Mouse (Mus musculus) hindbrain, embryonic 13.5 days (tissue): Measurements from ENCODE around the gene Tmem115. TPM values are rescaled to one million over a fixed set of nuclear protein-coding genes. Genes with fewer than 3 reads are reported as not detected.

Source experiments
- ATAC-seq: fragments of 200-750 bp; cut with Nextera tagmentation; 2 replicates; pipeline ENCODE4 v1.8.0; 2017; ENCODE audit warnings: moderate TSS enrichment; ENCODE audit not compliant: low FRiP score
- H3K27ac ChIP-seq: fragments of 300-500 bp; sonication (generic); 2 replicates; pipeline ENCODE4 v1.5.1; 2015; ENCODE audit warnings: inconsistent platforms, mild to moderate bottlenecking, moderate library complexity
- H3K27me3 ChIP-seq: fragments of 300-500 bp; sonication (generic); 2 replicates; pipeline ENCODE4 v1.6.1; 2015; ENCODE audit warnings: mild to moderate bottlenecking, inconsistent platforms
- H3K36me3 ChIP-seq: fragments of 300-500 bp; sonication (generic); 2 replicates; pipeline ENCODE4 v1.6.1; 2015; ENCODE audit warnings: mild to moderate bottlenecking, inconsistent platforms
- H3K4me1 ChIP-seq: fragments of 300-500 bp; sonication (generic); replicated peaks from 2 replicates; pipeline ENCODE4 v1.6.1; 2015; ENCODE audit warnings: inconsistent platforms
- H3K4me2 ChIP-seq: fragments of 300-500 bp; sonication (generic); 2 replicates; pipeline ENCODE4 v1.6.1; 2015; ENCODE audit warnings: inconsistent platforms, mild to moderate bottlenecking, moderate library complexity
- H3K4me3 ChIP-seq: fragments of 300-500 bp; sonication (generic); 2 replicates; pipeline ENCODE4 v1.5.1; 2015; ENCODE audit warnings: mild to moderate bottlenecking, inconsistent platforms
- H3K9ac ChIP-seq: fragments of 300-500 bp; sonication (generic); 2 replicates; pipeline ENCODE4 v1.6.1; 2015; ENCODE audit warnings: mild to moderate bottlenecking, inconsistent platforms
- H3K9me3 ChIP-seq: fragments of 300-500 bp; sonication (generic); 2 replicates; pipeline ENCODE4 v1.6.1; 2016; ENCODE audit warnings: inconsistent platforms
- WGBS: fragments of 180-500 bp; shearing (Covaris S2); methylation state at CpG from one replicate; pipeline ENCODE4 v1.1.7; 2015; 5-methylcytosine and 5-hydroxymethylcytosine counted together
- polyA plus RNA-seq: library from polyadenylated mRNA; unstranded; fragments of >200 nt; fragmentation: Nextera tagmentation; extraction: Ambion mirVana; gene quantifications from 2 replicates; pipeline ENCODE4 v1.2.1, GENCODE M21; 2015

Gene Tmem115
- 44.7 and 46.0 TPM in 2 replicates for polyA plus RNA-seq

DNA sequence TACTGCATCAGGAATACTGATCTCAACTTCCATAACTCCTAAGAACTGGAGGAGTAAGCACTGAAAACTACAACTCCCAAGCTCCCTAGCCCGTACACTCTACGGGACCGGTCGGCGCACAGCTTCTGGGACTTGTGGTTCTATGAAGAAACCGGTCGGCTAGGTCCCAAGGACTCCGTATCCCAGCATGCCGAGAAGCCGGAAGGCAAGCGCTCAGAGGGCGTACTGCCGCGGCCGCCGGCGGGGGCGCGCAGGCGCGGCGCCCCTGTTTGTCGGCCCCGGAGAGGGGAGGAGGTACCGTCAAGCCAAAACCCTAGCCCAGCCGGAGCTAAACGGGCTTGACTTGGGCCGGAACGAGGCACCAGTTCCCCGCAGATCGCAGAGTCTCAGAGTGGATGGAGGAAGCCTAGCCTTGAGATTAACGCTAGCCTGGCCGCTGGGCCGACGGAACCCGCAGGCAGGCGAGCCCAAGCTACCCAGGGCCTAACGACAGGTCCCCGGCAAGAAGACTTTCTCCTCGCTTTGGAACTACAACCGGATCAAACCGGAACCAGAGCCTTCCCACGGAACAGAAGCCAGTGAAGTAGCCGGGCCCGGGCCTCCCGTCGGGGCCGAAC, at the start of gene Tmem115:
Gene Tmem115, plus strand, starts transcription at position 155 of the 617 bp plus-strand sequence.
- no peaks in the 10 kb centered on the region for H3K9me3 ChIP-seq
- under 1% methylated on average over 48 of the region's 48 CpGs for WGBS
- peaks cover 40% of the 10 kb centered on the region for H3K4me1 ChIP-seq
- peak within 1 kb of the TSS; percentile 93 for H3K4me3 ChIP-seq
- H3K27me3 ChIP-seq: 0 out of 2 replicates have a peak, but pooled peaks cover 5% of the 10 kb centered on the region
- peak within 1 kb of the TSS; percentile 78 for H3K27ac ChIP-seq
- H3K4me2 ChIP-seq: peak within 1 kb of the TSS; percentile 100
- peaks cover 17% of the 10 kb centered on the region for H3K36me3 ChIP-seq
- peak; percentile 98 for ATAC-seq
- H3K9ac ChIP-seq: peak within 1 kb of the TSS; percentile 93

DNA sequence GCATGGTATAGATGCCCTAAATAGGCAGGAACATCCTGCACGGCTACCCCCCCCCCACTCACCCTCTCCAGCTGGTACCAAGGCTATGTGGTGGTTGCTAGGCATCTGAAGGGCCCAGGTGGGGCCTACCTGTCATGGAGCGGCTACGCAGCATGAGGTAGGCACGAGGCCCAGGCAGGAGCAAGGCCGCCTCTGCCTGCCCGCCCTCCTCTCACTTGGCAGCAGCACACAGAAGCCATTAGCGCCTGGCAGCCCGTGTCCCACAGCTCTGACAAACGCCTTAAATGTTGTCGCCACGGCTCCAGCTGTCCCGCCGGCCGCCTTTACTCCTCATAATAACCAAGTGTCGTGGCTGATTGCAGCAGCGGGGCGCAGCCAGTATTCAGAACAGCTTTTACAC, 49.4 kb upstream of the Tmem115 start:
- Histone ChIP-seq H3K4me2 (no peak overlapping the region), H3K4me1 (peaks cover 85% of the 10 kb centered on the region)
- 28% methylated on average over 17 of the region's 17 CpGs for WGBS

DNA sequence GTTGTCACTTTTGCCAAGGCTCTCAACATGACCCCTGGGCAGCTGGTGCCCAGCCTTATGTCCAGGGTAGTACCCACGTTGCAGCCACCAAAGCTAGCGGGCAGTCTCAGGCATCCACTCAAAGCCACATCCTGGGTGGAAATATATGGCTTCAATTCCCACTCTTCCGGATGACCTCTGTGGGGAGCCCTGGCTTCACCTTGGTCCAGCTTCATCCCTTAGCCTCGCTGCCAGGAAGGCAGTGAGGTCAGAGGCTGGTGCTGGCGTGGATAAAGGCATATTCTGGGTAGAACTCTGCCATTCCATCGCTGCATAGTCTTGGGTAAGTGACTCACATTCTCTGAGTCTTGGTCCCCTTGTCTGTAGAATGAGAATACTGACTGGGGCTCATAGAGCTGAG, 49.0 kb upstream of the Tmem115 start:
- no peak for ATAC-seq

More for the DNA sequence above, 49.4 kb upstream of the Tmem115 start:
- no peaks in the 10 kb centered on the region for H3K9me3 ChIP-seq
- no peak overlapping the region for H3K9ac ChIP-seq
- no peaks in the 10 kb centered on the region for H3K36me3 ChIP-seq
- H3K4me3 ChIP-seq: no peak overlapping the region
- H3K27ac ChIP-seq: peak overlapping the region; percentile 92
- no peaks in the 10 kb centered on the region for H3K27me3 ChIP-seq
- ATAC-seq: peak; percentile 66

DNA sequence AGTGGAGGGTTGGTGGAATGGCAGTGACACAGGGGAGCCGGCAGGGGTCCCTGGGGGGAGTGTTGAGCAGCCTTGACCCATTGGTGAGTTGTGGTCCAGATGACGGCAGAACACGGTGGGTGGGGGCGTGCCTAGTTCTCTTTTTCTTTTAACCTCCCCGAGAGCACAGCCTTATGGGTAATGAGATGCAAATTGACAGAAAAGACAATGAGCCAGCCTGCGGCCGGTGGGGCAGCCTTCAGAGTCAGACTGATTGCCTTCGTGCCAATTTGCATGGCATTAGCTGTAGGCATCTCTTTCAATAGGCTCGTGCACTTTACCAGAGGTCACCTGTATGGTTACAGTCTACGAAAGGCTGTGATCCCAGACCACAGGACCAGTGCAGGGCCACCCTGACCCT, 47.7 kb upstream of the Tmem115 start:
- WGBS: 24% methylated on average over 10 of the region's 10 CpGs
- peaks cover 74% of the 10 kb centered on the region for H3K4me1 ChIP-seq
- ATAC-seq: peak; percentile 23; the same call in 1 of the 2 replicates
- H3K9ac ChIP-seq: no peak overlapping the region
- H3K4me2 ChIP-seq: no peak overlapping the region
- H3K9me3 ChIP-seq: no peaks in the 10 kb centered on the region
- no peaks in the 10 kb centered on the region for H3K27me3 ChIP-seq
- no peaks in the 10 kb centered on the region for H3K36me3 ChIP-seq
- H3K4me3 ChIP-seq: no peak overlapping the region
- peak overlapping the region; percentile 92 for H3K27ac ChIP-seq

More for the DNA sequence above, 49.0 kb upstream of the Tmem115 start:
- no peaks in the 10 kb centered on the region for H3K9me3 ChIP-seq
- H3K4me1 ChIP-seq: peaks cover 81% of the 10 kb centered on the region
- WGBS: 74% methylated on average over 6 of the region's 6 CpGs
- H3K27ac ChIP-seq: peak overlapping the region; percentile 92
- no peak overlapping the region for H3K4me2 ChIP-seq
- no peak overlapping the region for H3K9ac ChIP-seq
- H3K27me3 ChIP-seq: no peaks in the 10 kb centered on the region
- no peaks in the 10 kb centered on the region for H3K36me3 ChIP-seq
- no peak overlapping the region for H3K4me3 ChIP-seq

DNA sequence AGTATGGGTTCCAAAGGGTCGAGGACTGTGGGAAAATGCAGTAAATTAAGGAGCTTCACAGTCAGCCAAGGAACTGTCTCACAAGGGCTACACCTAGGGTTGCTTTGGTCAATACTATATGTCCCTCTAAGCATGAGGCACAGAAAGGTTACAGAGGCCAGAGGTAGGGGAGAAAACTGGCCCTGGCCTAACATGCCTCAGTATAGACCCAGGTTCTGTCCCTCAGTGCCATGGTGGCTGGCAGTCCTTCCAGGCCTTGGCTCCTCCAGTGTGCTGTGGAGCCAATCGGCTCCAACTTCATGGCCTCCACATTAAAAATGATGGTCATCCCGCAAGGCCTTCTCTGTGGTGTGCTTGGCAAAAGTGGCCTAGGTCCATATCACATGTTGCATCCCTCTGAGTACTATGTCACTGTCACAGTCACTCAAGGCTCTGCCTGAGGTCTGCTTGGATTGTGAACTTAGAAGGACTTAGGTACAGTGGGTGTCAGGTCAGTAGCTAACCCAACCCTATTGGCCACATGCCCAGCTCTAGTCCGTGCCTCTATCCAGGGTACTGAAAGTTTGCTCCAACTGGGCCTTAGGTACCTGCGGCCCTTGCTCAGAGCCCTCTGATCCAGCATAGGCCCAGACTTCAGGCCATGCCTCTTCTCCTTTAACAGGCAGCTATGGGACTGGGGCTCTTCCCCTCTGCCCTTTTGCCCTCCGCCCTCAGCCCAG, 47.1 kb upstream of the Tmem115 start:
- peak overlapping the region; percentile 92 for H3K27ac ChIP-seq
- H3K4me1 ChIP-seq: peaks cover 74% of the 10 kb centered on the region
- WGBS: 70% methylated on average over 6 of the region's 6 CpGs
- H3K36me3 ChIP-seq: no peaks in the 10 kb centered on the region
- H3K4me3 ChIP-seq: no peak overlapping the region
- H3K27me3 ChIP-seq: no peaks in the 10 kb centered on the region
- no peak overlapping the region for H3K4me2 ChIP-seq
- H3K9ac ChIP-seq: no peak overlapping the region
- H3K9me3 ChIP-seq: no peaks in the 10 kb centered on the region
- 0 out of 2 replicates have a peak, but pooled peaks have one; percentile 5 for ATAC-seq

DNA sequence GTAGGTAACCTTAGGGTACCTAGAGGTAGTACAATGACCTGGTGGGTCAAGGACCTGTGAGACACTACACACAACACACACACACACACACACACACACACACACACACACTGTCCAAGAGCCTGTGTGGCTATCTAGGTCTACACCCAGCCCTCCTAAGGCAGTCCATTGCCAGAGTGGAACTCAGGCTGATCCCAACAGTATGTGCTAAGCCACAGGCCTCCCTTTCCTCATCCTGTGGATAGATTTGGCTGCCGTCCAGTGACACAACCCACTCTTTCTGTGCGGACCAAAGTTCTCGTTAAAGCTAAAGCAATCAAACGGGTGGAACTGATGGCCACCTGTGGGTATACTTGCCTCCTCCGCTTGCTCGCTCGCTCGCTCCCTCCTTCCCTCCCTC, 43.6 kb upstream of the Tmem115 start:
- WGBS: 65% methylated on average over 8 of the region's 8 CpGs
- no peak overlapping the region for H3K4me2 ChIP-seq
- H3K27me3 ChIP-seq: no peaks in the 10 kb centered on the region
- peaks cover 68% of the 10 kb centered on the region for H3K4me1 ChIP-seq
- H3K9me3 ChIP-seq: no peaks in the 10 kb centered on the region
- H3K36me3 ChIP-seq: no peaks in the 10 kb centered on the region
- no peak overlapping the region for H3K4me3 ChIP-seq
- no peak overlapping the region for H3K9ac ChIP-seq
- ATAC-seq: no peak
- H3K27ac ChIP-seq: 0 out of 2 replicates have a peak overlapping the region, but pooled peaks have one; percentile 5

DNA sequence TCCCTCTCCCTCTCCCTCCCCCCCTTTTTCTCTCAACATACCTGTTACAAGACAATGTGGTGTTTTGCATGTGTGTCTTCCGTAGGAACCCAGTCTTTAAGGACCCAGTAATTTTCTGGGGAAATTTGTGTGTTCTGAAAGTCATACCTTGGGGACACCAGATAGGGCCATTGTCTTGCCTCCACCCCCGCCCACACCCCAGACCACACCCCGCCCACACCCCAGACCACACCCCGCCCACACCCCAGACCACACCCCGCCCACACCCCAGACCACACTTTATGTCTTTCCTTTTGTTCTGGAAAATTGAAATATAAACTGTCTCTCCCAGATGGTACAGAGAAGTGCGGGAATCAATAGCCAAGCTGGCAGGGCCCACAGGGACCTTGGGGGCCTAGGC, 43.1 kb upstream of the Tmem115 start:
- no peaks in the 10 kb centered on the region for H3K36me3 ChIP-seq
- no peak for ATAC-seq
- no peak overlapping the region for H3K4me2 ChIP-seq
- WGBS: 67% methylated on average over 6 of the region's 6 CpGs
- no peak overlapping the region for H3K9ac ChIP-seq
- no peak overlapping the region for H3K27ac ChIP-seq
- no peaks in the 10 kb centered on the region for H3K27me3 ChIP-seq
- H3K4me1 ChIP-seq: peaks cover 63% of the 10 kb centered on the region
- no peaks in the 10 kb centered on the region for H3K9me3 ChIP-seq
- no peak overlapping the region for H3K4me3 ChIP-seq

DNA sequence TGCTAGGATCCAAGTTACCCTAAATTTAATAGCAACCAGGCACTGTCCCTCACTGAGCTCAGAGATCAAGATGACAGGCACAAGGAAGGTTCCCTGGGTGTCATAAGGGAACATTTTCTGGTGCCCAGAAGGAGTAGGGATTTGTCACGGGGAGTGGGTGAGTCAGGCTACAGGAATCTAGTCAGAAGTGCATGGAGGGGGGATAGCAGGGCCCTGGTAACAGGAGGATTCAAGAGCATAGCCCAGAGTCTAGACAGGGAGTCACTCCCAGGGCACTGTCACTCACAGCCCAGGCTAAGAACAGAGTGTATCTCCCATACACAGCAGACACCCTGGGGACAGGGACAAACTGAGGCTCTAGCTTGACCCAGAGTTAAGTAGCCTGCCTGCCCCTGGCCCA, 40.2 kb upstream of the Tmem115 start:
- H3K4me3 ChIP-seq: no peak overlapping the region
- peaks cover 4% of the 10 kb centered on the region for H3K36me3 ChIP-seq
- ATAC-seq: no peak
- no peaks in the 10 kb centered on the region for H3K9me3 ChIP-seq
- H3K9ac ChIP-seq: no peak overlapping the region
- 0 out of 2 replicates have a peak overlapping the region, but pooled peaks have one; percentile 19 for H3K27ac ChIP-seq
- WGBS: 64% methylated on average over 1 of the region's 1 CpGs
- H3K4me2 ChIP-seq: no peak overlapping the region
- H3K27me3 ChIP-seq: no peaks in the 10 kb centered on the region
- H3K4me1 ChIP-seq: peaks cover 40% of the 10 kb centered on the region

DNA sequence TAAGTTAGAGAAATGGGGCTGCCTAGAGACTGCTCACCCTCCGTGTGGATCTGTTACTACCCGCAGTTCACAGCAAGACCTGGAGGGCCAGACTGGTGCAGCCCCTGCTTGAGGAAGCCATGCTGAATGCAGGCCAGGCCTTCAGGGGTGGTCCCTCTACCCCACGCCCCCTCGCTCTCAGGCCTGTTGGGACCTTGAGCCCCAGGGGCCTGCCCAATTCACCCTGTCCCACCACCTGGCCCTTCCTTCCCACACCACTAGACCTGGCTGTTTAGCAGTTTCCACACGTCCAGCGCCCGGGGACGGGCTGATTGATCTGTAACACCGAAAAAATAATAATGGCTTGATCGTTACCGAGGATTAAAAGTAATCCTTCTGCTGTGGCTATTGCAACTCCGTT, 39.5 kb upstream of the Tmem115 start:
- Histone ChIP-seq H3K27ac (peak overlapping the region; percentile 36; the same call in 1 of the 2 replicates), H3K27me3 (no peaks in the 10 kb centered on the region), H3K4me1 (peaks cover 40% of the 10 kb centered on the region), H3K4me2 (no peak overlapping the region), H3K9me3 (no peaks in the 10 kb centered on the region), H3K9ac (no peak overlapping the region), H3K36me3 (peaks cover 12% of the 10 kb centered on the region), H3K4me3 (no peak overlapping the region)
- ATAC-seq: no peak
- WGBS: 69% methylated on average over 12 of the region's 12 CpGs

DNA sequence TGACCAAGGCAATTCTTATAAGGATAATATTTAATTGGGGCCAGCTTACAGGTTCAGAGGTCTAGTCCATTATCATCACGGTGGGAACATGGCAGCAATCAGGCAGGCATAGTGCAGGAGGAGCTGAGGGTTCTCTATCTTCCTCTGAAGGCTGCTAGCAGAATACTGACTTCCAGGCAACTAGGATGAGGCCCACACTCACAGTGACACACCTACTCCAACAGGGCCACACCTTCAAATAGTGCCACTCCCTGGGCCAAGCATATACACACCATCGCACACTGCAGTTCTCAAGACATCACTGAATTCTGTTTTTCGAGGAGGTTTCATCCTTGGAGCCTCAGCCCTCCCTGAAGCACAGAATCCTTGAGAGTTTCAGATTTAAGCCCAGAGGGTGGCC, 37.4 kb upstream of the Tmem115 start:
- no peak overlapping the region for H3K27ac ChIP-seq
- no peaks in the 10 kb centered on the region for H3K9me3 ChIP-seq
- no peak overlapping the region for H3K4me2 ChIP-seq
- H3K9ac ChIP-seq: no peak overlapping the region
- H3K36me3 ChIP-seq: peaks cover 12% of the 10 kb centered on the region
- no peaks in the 10 kb centered on the region for H3K27me3 ChIP-seq
- 93% methylated on average over 3 of the region's 3 CpGs for WGBS
- H3K4me3 ChIP-seq: no peak overlapping the region
- no peak for ATAC-seq
- peaks cover 37% of the 10 kb centered on the region for H3K4me1 ChIP-seq

DNA sequence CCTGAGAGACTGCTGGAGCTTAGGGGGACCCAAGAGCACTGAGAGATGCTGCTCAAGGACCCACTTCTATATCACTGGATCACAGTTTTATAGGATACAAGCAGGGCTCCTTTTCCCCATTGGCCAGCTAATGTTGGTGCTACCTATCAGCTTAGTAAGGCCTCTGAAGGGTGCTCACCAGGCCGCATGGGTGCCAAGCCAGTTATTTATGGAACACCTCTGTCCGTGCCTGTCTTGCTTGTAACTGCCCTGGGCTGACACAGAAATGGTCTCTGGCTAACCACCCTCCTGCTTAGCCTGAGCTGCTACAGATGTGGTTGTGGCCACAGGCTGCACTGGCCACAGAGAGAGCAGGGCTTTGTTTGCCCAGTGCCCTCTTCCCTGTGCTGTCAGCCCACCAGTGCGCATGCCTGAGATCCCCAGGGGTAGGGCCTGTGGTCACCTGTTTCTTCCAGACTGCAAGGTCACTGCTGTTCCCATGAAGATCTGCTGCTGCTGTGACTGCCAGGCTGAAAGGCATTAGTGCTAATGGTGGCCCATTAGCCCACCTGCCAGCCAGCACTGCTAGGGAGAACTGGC, 32.9 kb upstream of the Tmem115 start:
- H3K36me3 ChIP-seq: peaks cover 12% of the 10 kb centered on the region
- WGBS: 83% methylated on average over 3 of the region's 3 CpGs
- ATAC-seq: no peak
- H3K9ac ChIP-seq: peak overlapping the region; percentile 31; the same call in 1 of the 2 replicates
- no peak overlapping the region for H3K4me2 ChIP-seq
- no peaks in the 10 kb centered on the region for H3K27me3 ChIP-seq
- no peaks in the 10 kb centered on the region for H3K9me3 ChIP-seq
- peaks cover 36% of the 10 kb centered on the region for H3K4me1 ChIP-seq
- peak overlapping the region; percentile 50; the same call in 1 of the 2 replicates for H3K27ac ChIP-seq
- no peak overlapping the region for H3K4me3 ChIP-seq

DNA sequence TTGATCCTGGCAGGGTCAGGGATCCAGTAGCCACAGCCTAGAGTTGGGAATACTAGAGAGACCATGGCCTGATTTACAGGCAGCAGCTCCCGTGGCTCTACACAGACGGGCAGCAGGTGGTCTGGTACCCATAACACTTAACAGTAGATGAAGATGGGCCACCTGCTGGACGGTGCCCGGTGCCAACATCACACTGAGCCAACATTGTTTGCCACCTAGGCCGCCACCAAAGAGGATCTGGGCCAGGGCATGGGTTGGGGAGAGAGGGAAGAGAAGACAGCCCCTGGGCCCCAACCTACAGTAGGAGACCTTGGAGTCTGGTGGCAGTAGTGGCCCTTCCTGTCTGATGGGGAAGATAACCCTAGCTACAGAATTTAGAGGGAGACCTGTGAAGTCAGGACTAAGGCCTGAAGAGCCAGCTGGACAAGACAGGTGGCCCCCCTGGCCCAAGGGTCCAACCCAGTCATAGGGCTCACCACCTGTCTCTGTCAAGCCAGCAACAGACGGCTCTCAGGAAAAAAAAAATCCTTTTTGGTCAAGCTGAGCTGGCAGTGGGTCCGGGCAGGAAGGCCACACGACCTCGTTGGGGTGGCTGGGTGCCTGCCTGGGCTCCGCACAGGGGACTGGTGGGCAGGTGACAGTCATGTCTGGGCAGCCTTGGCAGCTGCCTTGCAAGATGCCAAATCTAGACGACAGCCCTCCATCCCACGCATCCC, 31.5 kb upstream of the Tmem115 start:
- H3K9me3 ChIP-seq: no peaks in the 10 kb centered on the region
- H3K4me3 ChIP-seq: no peak overlapping the region
- H3K27ac ChIP-seq: peak overlapping the region; percentile 10; the same call in 1 of the 2 replicates
- WGBS: 88% methylated on average over 12 of the region's 12 CpGs
- H3K36me3 ChIP-seq: peaks cover 12% of the 10 kb centered on the region
- H3K4me2 ChIP-seq: no peak overlapping the region
- H3K4me1 ChIP-seq: peaks cover 51% of the 10 kb centered on the region
- no peak for ATAC-seq
- no peak overlapping the region for H3K9ac ChIP-seq
- H3K27me3 ChIP-seq: no peaks in the 10 kb centered on the region
